Mouse (Mus musculus): ENCODE results near the gene Clcn1. TPM values are rescaled to one million over a fixed set of nuclear protein-coding genes. Genes with fewer than 3 reads are reported as not detected.

The Clcn1 gene
- polyA plus RNA-seq, 1 experiment from 2014 or later = 0.67 TPM

- Histone ChIP-seq H3K4me3 (no peak overlapping the region), H3K36me3 (peaks cover 38% of the 10 kb centered on the region), H3K9me3 (no peaks in the 10 kb centered on the region), H3K27ac (replicated peaks) (no peak overlapping the region), H3K4me1 (no peaks in the 10 kb centered on the region), H3K9ac (no peak overlapping the region), H3K4me2 (no peak overlapping the region), H3K27me3 (replicated peaks) (no peaks in the 10 kb centered on the region)
- ATAC-seq (ENCODE audit: extremely low read depth, insufficient number of reproducible peaks, low FRiP score, low TSS enrichment) = no peak
- WGBS = 78% methylated on average over 2 of the region's 2 CpGs
These were observed 24.1 kb downstream of the Clcn1 start for GRCm38 (mm10) chr6:42310427-42311053.

DNA sequence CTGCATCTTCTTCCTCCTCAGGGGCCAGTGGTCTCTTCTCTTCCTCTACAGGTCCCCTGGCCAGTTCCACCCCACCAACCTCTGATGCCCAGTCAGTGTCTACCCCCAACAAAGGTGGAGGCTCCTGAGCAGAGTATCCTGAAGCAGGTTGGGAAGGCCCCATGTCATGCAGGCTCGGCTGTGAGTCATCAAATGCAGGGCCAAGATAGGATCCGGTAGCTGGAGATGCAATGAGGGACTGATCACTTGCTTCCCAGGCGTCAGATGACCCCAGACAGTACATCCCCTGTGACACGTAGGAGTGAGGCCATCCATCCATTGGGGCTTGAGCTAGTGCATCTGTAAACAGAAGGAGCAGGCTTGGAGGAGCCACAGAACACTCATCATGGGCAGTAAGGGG lies 31.8 kb downstream of the Clcn1 start:
- Histone ChIP-seq H3K4me3 (no peak overlapping the region), H3K4me1 (peaks cover 3% of the 10 kb centered on the region), H3K36me3 (peaks cover 9% of the 10 kb centered on the region), H3K27ac (replicated peaks) (no peak overlapping the region), H3K27me3 (replicated peaks) (peaks cover 43% of the 10 kb centered on the region), H3K4me2 (no peak overlapping the region), H3K9ac (no peak overlapping the region), H3K9me3 (no peaks in the 10 kb centered on the region)
- ATAC-seq (ENCODE audit: extremely low read depth, insufficient number of reproducible peaks, low FRiP score, low TSS enrichment) = no peak
- WGBS = 69% methylated on average over 4 of the region's 4 CpGs

DNA sequence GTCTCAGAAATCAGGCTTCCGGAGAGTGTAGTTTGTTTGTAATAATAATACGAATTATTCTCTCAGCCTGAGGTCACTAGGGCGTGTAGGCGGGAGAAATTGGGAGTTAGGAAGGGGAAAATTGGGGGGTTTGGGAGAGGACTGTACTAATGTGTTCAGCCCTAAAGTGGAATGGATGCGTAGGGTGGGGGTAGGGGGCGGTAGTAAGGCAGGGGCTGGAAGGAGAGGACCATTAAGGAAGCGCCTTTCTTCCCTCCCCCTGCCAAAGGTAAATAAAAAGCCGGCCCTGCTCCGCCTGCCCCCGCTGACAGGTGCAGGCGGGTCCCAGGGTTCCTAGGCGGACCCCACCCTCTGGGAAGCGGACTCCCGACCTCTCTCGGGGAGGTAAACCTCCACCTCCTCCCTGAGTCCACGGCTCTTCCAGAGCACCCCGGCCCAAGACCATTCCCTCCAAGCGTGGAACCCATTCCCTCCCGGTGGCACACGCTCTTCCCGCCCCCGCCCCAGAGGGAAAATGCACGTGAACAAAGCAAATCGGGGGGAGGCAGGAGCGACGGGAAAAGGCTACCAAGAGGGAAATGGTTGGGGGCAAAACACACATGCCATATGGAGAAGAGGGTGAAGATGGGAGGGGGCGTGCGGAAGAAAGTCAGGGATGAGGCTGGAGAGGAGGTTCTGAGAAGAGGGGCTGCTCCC lies 37.0 kb downstream of the Clcn1 start:
- Histone ChIP-seq H3K9me3 (no peaks in the 10 kb centered on the region), H3K36me3 (no peaks in the 10 kb centered on the region), H3K9ac (peak overlapping the region; percentile 67), H3K4me1 (peaks cover 19% of the 10 kb centered on the region), H3K4me3 (peak overlapping the region; percentile 67), H3K4me2 (peak overlapping the region; percentile 97), H3K27ac (replicated peaks) (no peak overlapping the region), H3K27me3 (replicated peaks) (peaks cover 64% of the 10 kb centered on the region)
- ATAC-seq (ENCODE audit: extremely low read depth, insufficient number of reproducible peaks, low FRiP score, low TSS enrichment) = no peak
- under 1% methylated on average over 24 of the region's 28 CpGs for WGBS

DNA sequence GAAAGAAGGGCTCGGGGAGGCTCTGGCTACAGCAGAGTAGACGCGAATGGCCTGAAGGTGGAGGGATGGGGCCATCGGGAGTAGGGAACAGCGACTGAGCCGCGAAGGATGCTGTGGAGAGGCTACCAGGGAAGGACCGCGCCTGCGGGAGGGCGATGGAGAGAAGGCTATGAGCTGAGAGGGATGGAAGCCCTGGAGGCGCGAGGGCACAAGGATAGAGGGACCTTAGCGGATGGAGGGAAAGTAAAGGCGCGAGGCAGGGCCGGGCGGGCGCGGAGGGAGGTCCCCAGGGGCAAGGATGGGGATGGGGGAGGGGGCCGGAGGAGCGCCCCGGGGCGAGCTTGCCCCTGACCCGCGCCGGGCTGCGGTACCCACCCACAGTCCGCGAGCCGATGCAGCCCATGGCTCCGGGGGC lies 37.6 kb downstream of the Clcn1 start:
- H3K9me3 ChIP-seq = no peaks in the 10 kb centered on the region
- peaks cover 61% of the 10 kb centered on the region for H3K27me3 ChIP-seq (replicated peaks)
- no peak overlapping the region for H3K27ac ChIP-seq (replicated peaks)
- under 1% methylated on average over 26 of the region's 32 CpGs for WGBS
- H3K4me1 ChIP-seq = peaks cover 19% of the 10 kb centered on the region
- ATAC-seq (ENCODE audit: extremely low read depth, insufficient number of reproducible peaks, low FRiP score, low TSS enrichment) = 0 out of 2 replicates have a peak, but pooled peaks have one; percentile 26
- H3K4me3 ChIP-seq = peak overlapping the region; percentile 67
- H3K4me2 ChIP-seq = peak overlapping the region; percentile 97
- no peaks in the 10 kb centered on the region for H3K36me3 ChIP-seq
- H3K9ac ChIP-seq = peak overlapping the region; percentile 67

- peak; percentile 21; the same call in 1 of the 2 replicates for ATAC-seq (ENCODE audit: extremely low read depth, insufficient number of reproducible peaks, low FRiP score, low TSS enrichment)
- WGBS = under 1% methylated on average over 37 of the region's 68 CpGs
- Histone ChIP-seq H3K4me3 (peak within 1 kb of the TSS; percentile 67), H3K27ac (replicated peaks) (no peak within 1 kb of the TSS), H3K4me2 (peak within 1 kb of the TSS; percentile 97), H3K27me3 (replicated peaks) (peaks cover 58% of the 10 kb centered on the region), H3K9me3 (no peaks in the 10 kb centered on the region), H3K9ac (peak within 1 kb of the TSS; percentile 67), H3K36me3 (no peaks in the 10 kb centered on the region), H3K4me1 (peaks cover 19% of the 10 kb centered on the region)
These were observed 38.2 kb downstream of the Clcn1 start, which contains the start of gene Fam131b for GRCm38 (mm10) chr6:42324482-42325267. TSS of gene Fam131b (minus strand) at chr6:42324643.

- Histone ChIP-seq H3K27ac (replicated peaks) (no peak overlapping the region), H3K4me2 (peak overlapping the region; percentile 97), H3K9me3 (no peaks in the 10 kb centered on the region), H3K4me1 (peaks cover 19% of the 10 kb centered on the region), H3K27me3 (replicated peaks) (peaks cover 54% of the 10 kb centered on the region), H3K4me3 (peak overlapping the region; percentile 67), H3K36me3 (no peaks in the 10 kb centered on the region), H3K9ac (peak overlapping the region; percentile 67)
- no peak for ATAC-seq (ENCODE audit: extremely low read depth, insufficient number of reproducible peaks, low FRiP score, low TSS enrichment)
- 6% methylated on average over 7 of the region's 7 CpGs for WGBS
These were observed 38.8 kb downstream of the Clcn1 start for GRCm38 (mm10) chr6:42325268-42325609.

- WGBS = 61% methylated on average over 3 of the region's 3 CpGs
- peaks cover 19% of the 10 kb centered on the region for H3K4me1 ChIP-seq
These were observed 40.0 kb downstream of the Clcn1 start for GRCm38 (mm10) chr6:42326509-42326908.

DNA sequence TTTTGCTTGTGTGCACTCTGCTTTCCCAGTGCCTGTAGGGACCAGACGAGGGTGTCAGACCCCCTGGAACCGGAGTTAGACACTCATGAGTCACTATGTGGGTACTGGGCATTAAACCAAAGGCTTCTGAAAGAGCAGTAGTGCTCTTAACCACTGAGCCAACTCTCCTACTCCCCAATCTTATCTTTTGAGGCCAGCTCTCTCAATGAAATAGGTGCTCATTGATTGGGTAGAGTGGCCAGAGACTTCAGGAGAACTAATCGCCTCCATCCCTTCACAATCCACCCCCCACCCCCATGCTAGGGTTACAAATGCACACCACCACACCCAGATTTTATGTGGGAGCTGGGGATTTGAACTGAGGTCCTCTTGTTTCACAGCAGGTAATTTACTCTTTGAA lies 42.3 kb downstream of the Clcn1 start:
- Histone ChIP-seq H3K4me3 (no peak overlapping the region), H3K9me3 (no peaks in the 10 kb centered on the region), H3K4me1 (peaks cover 11% of the 10 kb centered on the region), H3K4me2 (no peak overlapping the region), H3K9ac (no peak overlapping the region), H3K27ac (replicated peaks) (no peak overlapping the region), H3K36me3 (no peaks in the 10 kb centered on the region), H3K27me3 (replicated peaks) (peaks cover 21% of the 10 kb centered on the region)
- WGBS = 64% methylated on average over 3 of the region's 3 CpGs
- no peak for ATAC-seq (ENCODE audit: extremely low read depth, insufficient number of reproducible peaks, low FRiP score, low TSS enrichment)

More at GRCm38 (mm10) chr6:42326509-42326908, 40.0 kb downstream of the Clcn1 start:
- Histone ChIP-seq H3K27me3 (replicated peaks) (peaks cover 44% of the 10 kb centered on the region), H3K27ac (replicated peaks) (no peak overlapping the region), H3K4me3 (no peak overlapping the region), H3K4me2 (no peak overlapping the region), H3K9ac (no peak overlapping the region), H3K9me3 (no peaks in the 10 kb centered on the region), H3K36me3 (no peaks in the 10 kb centered on the region)
- no peak for ATAC-seq (ENCODE audit: extremely low read depth, insufficient number of reproducible peaks, low FRiP score, low TSS enrichment)

DNA sequence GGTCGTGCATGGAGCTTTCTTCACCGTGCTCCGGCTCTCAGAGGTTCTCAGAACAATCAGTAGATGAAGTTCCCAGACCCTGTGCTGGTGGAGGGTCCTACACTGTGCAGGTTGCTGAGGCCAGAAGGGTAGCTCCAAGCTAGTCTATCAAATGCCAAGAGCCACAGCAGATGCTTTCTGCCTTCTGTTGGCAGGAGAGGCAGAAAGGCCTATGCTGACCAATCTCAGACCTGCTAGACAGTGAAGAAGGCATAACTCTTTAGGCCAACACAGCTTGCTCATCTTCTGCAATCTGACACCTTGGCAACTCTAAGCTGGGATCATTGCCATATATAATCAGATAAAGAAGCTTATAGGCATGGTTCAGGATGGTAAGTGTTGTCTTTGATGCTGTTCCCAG lies 43.7 kb downstream of the Clcn1 start:
- WGBS = 67% methylated on average over 3 of the region's 3 CpGs
- no peak overlapping the region for H3K9ac ChIP-seq
- no peak overlapping the region for H3K4me3 ChIP-seq
- no peak overlapping the region for H3K27ac ChIP-seq (replicated peaks)
- no peak for ATAC-seq (ENCODE audit: extremely low read depth, insufficient number of reproducible peaks, low FRiP score, low TSS enrichment)
- no peak overlapping the region for H3K4me2 ChIP-seq
- no peaks in the 10 kb centered on the region for H3K36me3 ChIP-seq
- peaks cover 7% of the 10 kb centered on the region; the same call in 1 of the 2 replicates for H3K27me3 ChIP-seq (replicated peaks)
- no peaks in the 10 kb centered on the region for H3K9me3 ChIP-seq
- peaks cover 2% of the 10 kb centered on the region; the same call in 1 of the 2 replicates for H3K4me1 ChIP-seq

DNA sequence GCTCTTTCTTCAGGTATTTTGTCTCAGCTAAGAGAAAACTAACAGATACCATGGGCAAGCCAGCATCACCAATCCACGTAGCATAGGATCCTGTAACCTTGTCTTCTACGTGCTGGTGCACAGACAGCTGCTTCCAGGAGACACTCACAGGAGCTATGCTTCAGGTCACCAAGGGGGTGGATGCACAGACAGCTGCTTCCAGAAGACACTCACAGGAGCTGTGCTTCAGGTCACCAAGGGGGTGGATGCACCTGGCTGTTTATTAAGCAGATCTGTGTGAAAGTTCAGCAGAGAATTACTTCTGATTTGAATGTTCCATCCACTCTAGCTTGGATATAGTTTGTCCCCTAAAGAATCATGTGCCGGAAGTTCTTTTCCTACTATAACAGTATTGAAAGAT lies 44.5 kb downstream of the Clcn1 start:
- Histone ChIP-seq H3K36me3 (no peaks in the 10 kb centered on the region), H3K9ac (no peak overlapping the region), H3K4me1 (no peaks in the 10 kb centered on the region), H3K9me3 (no peaks in the 10 kb centered on the region), H3K27me3 (replicated peaks) (0 out of 2 replicates have a peak, but pooled peaks cover under 1% of the 10 kb centered on the region), H3K4me3 (no peak overlapping the region), H3K27ac (replicated peaks) (no peak overlapping the region), H3K4me2 (no peak overlapping the region)
- 84% methylated on average over 3 of the region's 3 CpGs for WGBS
- ATAC-seq (ENCODE audit: extremely low read depth, insufficient number of reproducible peaks, low FRiP score, low TSS enrichment) = no peak

DNA sequence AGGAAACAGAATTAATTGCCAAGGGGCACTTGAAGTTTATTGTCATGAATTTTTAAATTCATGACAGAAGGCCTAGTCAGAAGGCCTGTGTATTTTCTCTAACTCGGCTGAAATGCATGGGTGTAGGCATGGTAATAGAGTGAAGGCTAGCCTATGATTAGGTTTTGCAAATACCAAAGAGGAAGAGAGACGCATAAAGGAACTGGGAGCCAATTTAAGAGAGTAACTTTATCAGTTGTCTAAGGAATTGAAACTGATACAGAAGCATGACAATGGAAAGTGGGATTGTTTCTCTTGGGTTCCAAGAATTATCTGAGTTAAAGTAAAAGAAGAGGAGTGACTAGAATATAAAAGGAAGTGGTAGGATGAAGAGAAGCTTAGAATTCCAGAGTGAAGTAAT lies 52.7 kb downstream of the Clcn1 start:
- no peaks in the 10 kb centered on the region for H3K27me3 ChIP-seq (replicated peaks)
- H3K36me3 ChIP-seq = no peaks in the 10 kb centered on the region
- H3K9me3 ChIP-seq = no peaks in the 10 kb centered on the region
- 76% methylated on average over 2 of the region's 2 CpGs for WGBS
- no peak for ATAC-seq (ENCODE audit: extremely low read depth, insufficient number of reproducible peaks, low FRiP score, low TSS enrichment)
- no peak overlapping the region for H3K9ac ChIP-seq
- H3K27ac ChIP-seq (replicated peaks) = no peak overlapping the region
- H3K4me2 ChIP-seq = no peak overlapping the region
- H3K4me3 ChIP-seq = no peak overlapping the region
- H3K4me1 ChIP-seq = no peaks in the 10 kb centered on the region
